Mouse (Mus musculus) layer of hippocampus, postnatal 25 days (tissue): ENCODE measurements at regions not wholly inside any gene's neighbourhood (a gene's known extent, or its start where the extent isn't known, plus 50 kb on each side); places are given as distances from the start of the nearest gene placed in this dataset.
"Not testable (repeated sequence)": the region's sequence is repeated elsewhere in the genome, so short reads cannot be mapped to it uniquely, and the experiment has no call there.

Experiments used
- DNase-seq, 2 experiments: peaks; one replicate each; pipeline ENCODE4 v3.0.0; 2022; ENCODE audit warnings: mixed read lengths in 2 of 2, low spot score in 1 of 2; ENCODE audit errors: extremely low spot score in 1 of 2

DNA sequence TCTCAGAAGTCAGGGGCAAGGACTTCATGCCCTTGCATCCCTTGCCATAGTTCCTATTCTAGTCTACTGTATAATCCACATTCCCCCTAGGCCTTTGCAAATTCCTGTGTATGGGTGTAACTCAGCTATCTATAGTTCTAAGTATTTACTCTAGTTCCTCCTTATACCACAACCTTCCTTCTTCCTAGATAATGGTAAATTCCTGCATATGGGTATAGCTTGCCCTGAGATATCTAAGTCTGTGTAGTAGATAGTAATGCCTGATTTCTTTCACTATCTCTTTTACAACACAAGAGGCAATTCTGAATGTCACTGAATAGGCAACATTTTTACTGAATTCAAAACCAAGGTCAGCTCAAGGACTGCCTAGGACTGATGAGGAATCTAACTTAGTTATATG is 1000.2 kb downstream of the Kcnt2 start:
- DNase-seq = not testable (repeated sequence)

GRCm38 (mm10) chr1:141274738-141275137 is 1028.8 kb downstream of the Kcnt2 start:
- no peak for DNase-seq

DNA sequence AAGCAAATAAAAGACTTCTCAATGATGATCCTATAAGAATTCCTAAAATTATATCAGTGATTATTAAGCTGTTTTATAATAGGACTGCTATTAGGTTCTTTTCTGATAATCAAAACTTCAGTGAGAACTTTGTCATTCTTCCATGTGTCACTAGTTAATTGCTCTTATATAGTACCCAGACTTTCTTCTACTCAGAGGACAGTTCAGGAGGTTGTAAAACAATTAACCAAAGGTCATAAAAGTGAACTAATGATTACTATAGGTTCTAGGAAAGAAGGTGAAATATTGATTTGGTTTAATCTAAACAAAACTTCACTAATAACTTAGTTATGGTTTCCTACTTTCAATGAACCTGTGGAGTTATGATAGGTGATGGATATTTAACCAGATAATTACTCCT is 1035.6 kb downstream of the Kcnt2 start:
- DNase-seq = no peak

GRCm38 (mm10) chr1:141322968-141323367 is 1077.0 kb downstream of the Kcnt2 start:
- DNase-seq = no peak

- DNase-seq = no peak
These were observed 1092.1 kb downstream of the Kcnt2 start for GRCm38 (mm10) chr1:141338073-141338472.

DNA sequence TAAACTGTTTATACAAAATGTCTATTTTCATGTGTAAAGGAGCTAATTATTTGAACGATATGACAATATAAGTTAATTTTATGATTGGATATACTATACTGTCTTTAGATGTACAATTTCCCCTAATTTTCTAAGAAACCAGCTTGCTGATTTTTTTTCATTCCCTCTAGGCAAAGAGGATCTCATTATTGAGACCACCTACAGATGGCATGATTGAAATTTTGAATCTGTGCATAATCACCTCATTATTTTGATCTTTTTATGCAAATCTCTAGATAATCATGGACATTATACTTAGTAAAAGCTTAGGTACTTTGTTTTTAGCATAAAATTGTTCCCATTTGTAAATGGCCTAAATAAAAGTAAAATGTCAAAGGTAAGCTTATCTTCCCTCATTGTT is 1123.5 kb downstream of the Kcnt2 start:
- DNase-seq = no peak

DNA sequence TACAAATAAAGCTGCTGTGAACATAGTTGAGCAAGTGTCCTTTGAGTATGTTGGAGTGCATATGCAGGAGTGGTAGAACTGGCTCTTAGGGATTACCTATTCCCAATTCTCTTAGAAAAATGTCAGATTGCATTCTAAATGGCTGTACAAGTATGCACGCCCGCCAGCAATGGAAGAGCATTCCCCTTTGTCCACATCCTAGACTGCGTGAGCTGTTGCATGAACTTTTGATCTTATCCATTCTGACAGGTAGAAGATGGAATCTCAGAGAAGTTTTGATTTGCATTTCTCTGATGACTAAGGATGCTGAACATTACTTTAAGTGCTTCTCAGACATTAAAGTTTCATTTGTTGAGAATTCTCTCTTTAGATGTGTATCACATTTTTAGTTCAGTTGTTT is 1130.0 kb downstream of the Kcnt2 start:
- no peak for DNase-seq

DNA sequence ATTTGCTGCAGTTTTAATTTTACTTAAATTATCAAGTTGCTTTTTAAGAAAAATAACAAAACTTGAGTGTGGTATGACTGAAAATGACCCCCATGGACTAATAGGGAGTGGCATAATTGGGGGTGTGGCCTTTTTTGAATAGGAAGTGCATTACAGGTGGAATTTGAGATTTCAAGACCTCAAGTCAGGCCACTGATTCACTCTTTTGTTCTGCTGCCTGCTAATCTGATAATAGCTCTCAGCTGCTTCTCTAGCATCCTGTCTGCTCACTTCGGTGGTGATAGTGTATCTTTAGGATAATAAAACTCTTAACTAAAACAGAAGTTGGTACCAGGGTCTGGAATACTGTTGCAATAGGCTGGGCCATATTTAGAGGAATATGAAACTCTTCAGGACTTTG is 1155.4 kb downstream of the Kcnt2 start:
- no peak for DNase-seq

DNA sequence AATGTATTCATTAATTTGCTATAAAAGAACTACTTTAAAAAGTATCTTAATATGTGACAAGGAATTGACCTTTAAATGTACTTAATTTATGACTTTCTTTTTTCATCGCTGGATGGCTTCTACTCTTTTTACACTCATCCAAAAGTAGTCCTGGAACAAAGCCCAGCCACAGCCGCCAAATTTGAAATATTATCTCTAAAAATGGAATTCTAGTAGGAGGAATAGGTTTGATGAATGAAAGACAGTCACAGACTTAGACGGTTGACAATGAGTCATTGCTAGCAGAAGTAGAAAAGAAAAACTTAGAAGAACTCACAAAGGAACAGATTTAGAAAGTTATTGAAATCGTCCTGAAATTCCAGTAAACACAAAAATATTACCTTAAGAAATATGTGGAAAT is 1183.7 kb downstream of the Kcnt2 start:
- peak in 1 of 2 experiments; percentile 24 for DNase-seq

- DNase-seq = no peak
These were observed 1184.2 kb downstream of the Kcnt2 start for GRCm38 (mm10) chr1:141430117-141430516.

DNA sequence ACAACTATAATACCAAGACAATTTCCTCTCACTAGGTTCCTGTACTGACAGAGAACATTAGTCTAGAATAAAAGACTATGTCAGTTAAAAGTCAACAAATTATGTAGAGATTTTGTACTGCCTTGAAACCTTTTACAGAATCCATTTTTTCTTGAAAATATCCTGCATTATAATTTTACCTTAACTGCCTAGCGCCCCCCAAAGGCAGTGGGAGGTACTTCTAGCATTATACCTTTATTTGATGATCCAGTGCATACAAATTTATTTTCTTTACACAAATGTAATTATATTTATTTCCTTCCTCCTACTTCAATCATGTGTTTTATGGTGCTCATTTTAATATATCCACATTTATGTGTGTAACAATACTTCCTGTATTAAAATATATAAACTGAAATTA is 1189.5 kb downstream of the Kcnt2 start:
- DNase-seq = no peak

DNA sequence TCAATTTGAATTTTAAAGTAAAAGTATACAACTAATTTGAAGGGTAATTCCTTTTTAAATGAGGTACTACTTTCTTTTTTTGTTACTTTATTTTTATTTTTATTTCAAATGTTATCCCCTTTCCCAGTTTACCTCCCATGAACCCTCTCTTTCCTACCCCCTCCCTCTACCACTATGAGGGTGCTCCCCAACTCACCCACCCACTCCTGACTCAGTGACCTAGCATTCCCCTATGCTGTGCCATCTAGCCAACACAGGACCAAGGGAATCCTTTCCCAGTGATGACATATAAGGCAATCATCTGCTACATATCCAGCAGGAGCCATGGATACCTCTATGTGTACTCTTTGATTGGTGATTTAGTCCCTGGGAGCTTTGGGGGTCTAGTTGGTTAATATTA is 1194.3 kb downstream of the Kcnt2 start:
- no peak for DNase-seq

GRCm38 (mm10) chr1:141450960-141451359 is 1205.0 kb downstream of the Kcnt2 start:
- no peak for DNase-seq

GRCm38 (mm10) chr1:141464576-141464975 is 1218.6 kb downstream of the Kcnt2 start:
- DNase-seq = no peak
